Mouse (Mus musculus): ENCODE data around the gene Focad. TPM values are rescaled to one million over a fixed set of nuclear protein-coding genes. Genes with fewer than 3 reads are reported as not detected.
A peak's percentile ranks its signal among the peaks of the same experiment; 100 is the strongest.

The Focad gene
- polyA plus RNA-seq, 1 experiment from 2014 or later: 3.4 TPM

GRCm38 (mm10) chr4:88136528-88136927 lies 42.1 kb downstream of the Focad start:
- Histone ChIP-seq H3K4me1 (ENCODE audit: insufficient read depth) (no peaks in the 10 kb centered on the region), H3K9me3 (ENCODE audit: low read length) (no peaks in the 10 kb centered on the region), H3K27ac (ENCODE audit: low read depth) (no peak overlapping the region), H3K4me3 (ENCODE audit: low read depth, low read length) (no peak overlapping the region), H3K36me3 (replicated peaks; ENCODE audit: insufficient read depth, low read length) (peaks cover 3% of the 10 kb centered on the region; the same call in 1 of the 2 replicates), H3K27me3 (ENCODE audit: insufficient read depth, low read length) (no peaks in the 10 kb centered on the region), H3K4me2 (ENCODE audit: low read depth, low read length) (no peak overlapping the region), H3K9ac (replicated peaks) (no peak overlapping the region)
- DNase-seq (no peak), ATAC-seq (no peak)
- TF ChIP-seq EP300 (IDR thresholded peaks at IDR 0.05; ENCODE audit: low read depth) (no peak), CTCF (IDR thresholded peaks at IDR 0.05; ENCODE audit: low read depth) (no peak)
- 78% methylated on average over 4 of the region's 4 CpGs for WGBS (ENCODE audit: insufficient replicate concordance)

GRCm38 (mm10) chr4:88138366-88138917 lies 44.0 kb downstream of the Focad start:
- 83% methylated on average over 2 of the region's 2 CpGs for WGBS (ENCODE audit: insufficient replicate concordance)
- ATAC-seq: no peak
- no peaks in the 10 kb centered on the region for H3K27me3 ChIP-seq (ENCODE audit: insufficient read depth, low read length)

GRCm38 (mm10) chr4:88149462-88149861 lies 55.0 kb downstream of the Focad start:
- no peak overlapping the region for H3K4me3 ChIP-seq (ENCODE audit: low read depth, low read length)
- H3K9ac ChIP-seq (replicated peaks): no peak overlapping the region
- ATAC-seq: no peak
- 68% methylated on average over 1 of the region's 1 CpGs for WGBS (ENCODE audit: insufficient replicate concordance)
- H3K9me3 ChIP-seq (ENCODE audit: low read length): no peaks in the 10 kb centered on the region
- no peak for DNase-seq
- no peaks in the 10 kb centered on the region for H3K4me1 ChIP-seq (ENCODE audit: insufficient read depth)
- no peaks in the 10 kb centered on the region for H3K27me3 ChIP-seq (ENCODE audit: insufficient read depth, low read length)
- H3K36me3 ChIP-seq (replicated peaks; ENCODE audit: insufficient read depth, low read length): no peaks in the 10 kb centered on the region
- H3K4me2 ChIP-seq (ENCODE audit: low read depth, low read length): no peak overlapping the region
- no peak for TF ChIP-seq EP300 (IDR thresholded peaks at IDR 0.05; ENCODE audit: low read depth)
- TF ChIP-seq CTCF (IDR thresholded peaks at IDR 0.05; ENCODE audit: low read depth): no peak
- no peak overlapping the region for H3K27ac ChIP-seq (ENCODE audit: low read depth)

More at GRCm38 (mm10) chr4:88138366-88138917, 44.0 kb downstream of the Focad start:
- no peaks in the 10 kb centered on the region for H3K9me3 ChIP-seq (ENCODE audit: low read length)
- H3K36me3 ChIP-seq (replicated peaks; ENCODE audit: insufficient read depth, low read length): peaks cover 3% of the 10 kb centered on the region; the same call in 1 of the 2 replicates
- no peak overlapping the region for H3K27ac ChIP-seq (ENCODE audit: low read depth)
- H3K4me2 ChIP-seq (ENCODE audit: low read depth, low read length): no peak overlapping the region
- H3K9ac ChIP-seq (replicated peaks): no peak overlapping the region
- TF ChIP-seq EP300 (IDR thresholded peaks at IDR 0.05; ENCODE audit: low read depth) (no peak), CTCF (IDR thresholded peaks at IDR 0.05; ENCODE audit: low read depth) (no peak)
- H3K4me3 ChIP-seq (ENCODE audit: low read depth, low read length): no peak overlapping the region
- no peaks in the 10 kb centered on the region for H3K4me1 ChIP-seq (ENCODE audit: insufficient read depth)
- DNase-seq: no peak

GRCm38 (mm10) chr4:88155490-88156160 lies 61.2 kb downstream of the Focad start:
- Histone ChIP-seq H3K4me2 (ENCODE audit: low read depth, low read length) (no peak overlapping the region), H3K4me3 (ENCODE audit: low read depth, low read length) (no peak overlapping the region), H3K27me3 (ENCODE audit: insufficient read depth, low read length) (no peaks in the 10 kb centered on the region), H3K9ac (replicated peaks) (no peak overlapping the region), H3K27ac (ENCODE audit: low read depth) (no peak overlapping the region), H3K9me3 (ENCODE audit: low read length) (no peaks in the 10 kb centered on the region), H3K36me3 (replicated peaks; ENCODE audit: insufficient read depth, low read length) (no peaks in the 10 kb centered on the region), H3K4me1 (ENCODE audit: insufficient read depth) (no peaks in the 10 kb centered on the region)
- 52% methylated on average over 3 of the region's 3 CpGs for WGBS (ENCODE audit: insufficient replicate concordance)
- DNase-seq: no peak
- ATAC-seq: peak; percentile 62
- no peak for TF ChIP-seq EP300 (IDR thresholded peaks at IDR 0.05; ENCODE audit: low read depth)
- no peak for TF ChIP-seq CTCF (IDR thresholded peaks at IDR 0.05; ENCODE audit: low read depth)

GRCm38 (mm10) chr4:88156961-88157360 lies 62.5 kb downstream of the Focad start:
- no peak for DNase-seq
- ATAC-seq: no peak
- no peak overlapping the region for H3K4me2 ChIP-seq (ENCODE audit: low read depth, low read length)
- H3K36me3 ChIP-seq (replicated peaks; ENCODE audit: insufficient read depth, low read length): no peaks in the 10 kb centered on the region
- H3K27me3 ChIP-seq (ENCODE audit: insufficient read depth, low read length): no peaks in the 10 kb centered on the region
- no peak overlapping the region for H3K4me3 ChIP-seq (ENCODE audit: low read depth, low read length)
- TF ChIP-seq CTCF (IDR thresholded peaks at IDR 0.05; ENCODE audit: low read depth): no peak
- no peak for TF ChIP-seq EP300 (IDR thresholded peaks at IDR 0.05; ENCODE audit: low read depth)
- H3K27ac ChIP-seq (ENCODE audit: low read depth): no peak overlapping the region
- WGBS (ENCODE audit: insufficient replicate concordance): 86% methylated on average over 5 of the region's 5 CpGs
- no peak overlapping the region for H3K9ac ChIP-seq (replicated peaks)
- H3K4me1 ChIP-seq (ENCODE audit: insufficient read depth): no peaks in the 10 kb centered on the region
- no peaks in the 10 kb centered on the region for H3K9me3 ChIP-seq (ENCODE audit: low read length)

- 91% methylated on average over 6 of the region's 6 CpGs for WGBS (ENCODE audit: insufficient replicate concordance)
- H3K9me3 ChIP-seq (ENCODE audit: low read length): no peaks in the 10 kb centered on the region
- no peaks in the 10 kb centered on the region for H3K36me3 ChIP-seq (replicated peaks; ENCODE audit: insufficient read depth, low read length)
- no peak overlapping the region for H3K4me3 ChIP-seq (ENCODE audit: low read depth, low read length)
- H3K27me3 ChIP-seq (ENCODE audit: insufficient read depth, low read length): no peaks in the 10 kb centered on the region
- TF ChIP-seq EP300 (IDR thresholded peaks at IDR 0.05; ENCODE audit: low read depth) (no peak), CTCF (IDR thresholded peaks at IDR 0.05; ENCODE audit: low read depth) (no peak)
- no peaks in the 10 kb centered on the region for H3K4me1 ChIP-seq (ENCODE audit: insufficient read depth)
- H3K9ac ChIP-seq (replicated peaks): no peak overlapping the region
- ATAC-seq: no peak
- no peak for DNase-seq
- no peak overlapping the region for H3K4me2 ChIP-seq (ENCODE audit: low read depth, low read length)
- no peak overlapping the region for H3K27ac ChIP-seq (ENCODE audit: low read depth)
Measured at GRCm38 (mm10) chr4:88157644-88158043, 63.2 kb downstream of the Focad start.
